Mouse (Mus musculus) hindbrain, embryonic 14.5 days (tissue): ENCODE data around the gene Cog1. TPM values are rescaled to one million over a fixed set of nuclear protein-coding genes. Genes with fewer than 3 reads are reported as not detected.

ENCODE experiments used
- ATAC-seq: fragments of 200-750 bp; cut with Nextera tagmentation; 2 replicates; pipeline ENCODE4 v1.8.0; 2017; ENCODE audit warnings: moderate number of reproducible peaks, mild to moderate bottlenecking, moderate TSS enrichment, moderate library complexity; ENCODE audit not compliant: low FRiP score
- DNase-seq: peaks from one replicate; pipeline ENCODE4 v3.0.0-alpha.2; 2015; ENCODE audit warnings: low spot score
- H3K27ac ChIP-seq: fragments of 300-500 bp; sonication (generic); 2 replicates; pipeline ENCODE4 v1.5.1; 2014; ENCODE audit warnings: mild to moderate bottlenecking, moderate library complexity
- H3K27me3 ChIP-seq: fragments of 300-500 bp; sonication (generic); 2 replicates; pipeline ENCODE4 v1.6.1; 2014; ENCODE audit warnings: mild to moderate bottlenecking, low read length, mixed read lengths; ENCODE audit not compliant: control insufficient read depth, insufficient read depth
- H3K36me3 ChIP-seq: fragments of 300-500 bp; sonication (generic); replicated peaks from 2 replicates; pipeline ENCODE4 v1.6.1; 2014; ENCODE audit not compliant: control insufficient read depth, insufficient read depth
- H3K4me1 ChIP-seq: fragments of 300-500 bp; sonication (generic); replicated peaks from 2 replicates; pipeline ENCODE4 v1.6.1; 2014; ENCODE audit warnings: antibody characterized with exemption, low read length, mixed read lengths; ENCODE audit not compliant: control insufficient read depth, insufficient read depth
- H3K4me2 ChIP-seq: fragments of 300-500 bp; sonication (generic); replicated peaks from 2 replicates; pipeline ENCODE4 v1.6.1; 2014; ENCODE audit warnings: mild to moderate bottlenecking, moderate library complexity
- H3K4me3 ChIP-seq: fragments of 300-500 bp; sonication (generic); replicated peaks from 2 replicates; pipeline ENCODE4 v1.5.1; 2014; ENCODE audit warnings: mild to moderate bottlenecking, low read length
- H3K9ac ChIP-seq: fragments of 300-500 bp; sonication (generic); 2 replicates; pipeline ENCODE4 v1.6.1; 2014
- H3K9me3 ChIP-seq: fragments of 300-500 bp; sonication (generic); 2 replicates; pipeline ENCODE4 v1.6.1; 2016; ENCODE audit warnings: low read length; ENCODE audit not compliant: control insufficient read depth
- WGBS: fragments of 180-500 bp; shearing (Covaris S2); extraction: QIAGEN DNeasy Blood & Tissue Kit; methylation state at CpG from one replicate; pipeline ENCODE4 v1.1.7; 2014; 5-methylcytosine and 5-hydroxymethylcytosine counted together
- polyA plus RNA-seq: library from polyadenylated mRNA; unstranded; fragments of >200 nt; fragmentation: Nextera tagmentation; extraction: Ambion mirVana; gene quantifications from 2 replicates; pipeline ENCODE4 v1.2.1, GENCODE M21; 2014

The Cog1 gene
- polyA plus RNA-seq, 1 experiment from 2014 or later: 38.0 TPM

GRCm38 (mm10) chr11:113614476-113614875 lies 34.5 kb upstream of the Cog1 start:
- Histone ChIP-seq H3K9ac (no peak overlapping the region), H3K4me2 (no peak overlapping the region), H3K36me3 (no peaks in the 10 kb centered on the region), H3K4me3 (no peak overlapping the region), H3K27ac (no peak overlapping the region), H3K4me1 (peaks cover 12% of the 10 kb centered on the region; the same call in 1 of the 2 replicates), H3K27me3 (peaks cover 4% of the 10 kb centered on the region; the same call in 1 of the 2 replicates), H3K9me3 (no peaks in the 10 kb centered on the region)
- no peak for DNase-seq
- no peak for ATAC-seq
- WGBS: 83% methylated on average over 6 of the region's 6 CpGs

GRCm38 (mm10) chr11:113617132-113617911 lies 31.6 kb upstream of the Cog1 start:
- DNase-seq: peak; percentile 83
- Histone ChIP-seq H3K9ac (no peak overlapping the region), H3K4me3 (no peak overlapping the region), H3K4me2 (peak overlapping the region; percentile 77; the same call in 1 of the 2 replicates), H3K9me3 (no peaks in the 10 kb centered on the region), H3K4me1 (peaks cover 25% of the 10 kb centered on the region; the same call in 1 of the 2 replicates), H3K27ac (no peak overlapping the region), H3K36me3 (no peaks in the 10 kb centered on the region), H3K27me3 (peaks cover 4% of the 10 kb centered on the region; the same call in 1 of the 2 replicates)
- no peak for ATAC-seq
- 32% methylated on average over 14 of the region's 14 CpGs for WGBS

- Histone ChIP-seq H3K36me3 (no peaks in the 10 kb centered on the region), H3K27ac (no peak overlapping the region), H3K9me3 (no peaks in the 10 kb centered on the region), H3K27me3 (peaks cover 4% of the 10 kb centered on the region; the same call in 1 of the 2 replicates), H3K4me3 (peak overlapping the region; percentile 52), H3K4me1 (peaks cover 25% of the 10 kb centered on the region; the same call in 1 of the 2 replicates), H3K9ac (peak overlapping the region; percentile 69; the same call in 1 of the 2 replicates), H3K4me2 (peak overlapping the region; percentile 77)
- no peak for ATAC-seq
- DNase-seq: no peak
- WGBS: 25% methylated on average over 4 of the region's 4 CpGs
Observed at GRCm38 (mm10) chr11:113618303-113618671, 30.7 kb upstream of the Cog1 start.

- peak within 1 kb of the TSS; percentile 69 for H3K9ac ChIP-seq
- peak within 1 kb of the TSS; percentile 52 for H3K4me3 ChIP-seq
- peaks cover 4% of the 10 kb centered on the region; the same call in 1 of the 2 replicates for H3K27me3 ChIP-seq
- peak within 1 kb of the TSS; percentile 21 for H3K27ac ChIP-seq
- H3K9me3 ChIP-seq: no peaks in the 10 kb centered on the region
- H3K4me2 ChIP-seq: peak within 1 kb of the TSS; percentile 77
- DNase-seq: peak; percentile 82
- WGBS: under 1% methylated on average over 52 of the region's 54 CpGs
- H3K36me3 ChIP-seq: no peaks in the 10 kb centered on the region
- peak; percentile 82 for ATAC-seq
- H3K4me1 ChIP-seq: peaks cover 25% of the 10 kb centered on the region; the same call in 1 of the 2 replicates
Observed at GRCm38 (mm10) chr11:113618672-113619419, 30.1 kb upstream of the Cog1 start, which contains the start of gene Sstr2. Sstr2 (plus strand) TSS chr11:113619342.

GRCm38 (mm10) chr11:113619420-113620080 lies 29.4 kb upstream of the Cog1 start:
- Histone ChIP-seq H3K4me1 (peaks cover 25% of the 10 kb centered on the region; the same call in 1 of the 2 replicates), H3K27ac (peak overlapping the region; percentile 21), H3K4me3 (peak overlapping the region; percentile 52), H3K9me3 (no peaks in the 10 kb centered on the region), H3K4me2 (peak overlapping the region; percentile 77), H3K27me3 (peaks cover 4% of the 10 kb centered on the region; the same call in 1 of the 2 replicates), H3K36me3 (peaks cover 1% of the 10 kb centered on the region), H3K9ac (peak overlapping the region; percentile 69)
- ATAC-seq (no peak), DNase-seq (no peak)
- WGBS: under 1% methylated on average over 31 of the region's 31 CpGs

GRCm38 (mm10) chr11:113621001-113621400 lies 28.0 kb upstream of the Cog1 start:
- H3K4me2 ChIP-seq: peak overlapping the region; percentile 77
- H3K9me3 ChIP-seq: no peaks in the 10 kb centered on the region
- H3K27me3 ChIP-seq: peaks cover 4% of the 10 kb centered on the region; the same call in 1 of the 2 replicates
- ATAC-seq: no peak
- H3K4me1 ChIP-seq: peaks cover 25% of the 10 kb centered on the region; the same call in 1 of the 2 replicates
- no peak for DNase-seq
- WGBS: 76% methylated on average over 2 of the region's 2 CpGs
- H3K4me3 ChIP-seq: peak overlapping the region; percentile 52; the same call in 1 of the 2 replicates
- H3K36me3 ChIP-seq: peaks cover 11% of the 10 kb centered on the region
- no peak overlapping the region for H3K27ac ChIP-seq
- H3K9ac ChIP-seq: no peak overlapping the region

- Histone ChIP-seq H3K27me3 (peaks cover 4% of the 10 kb centered on the region; the same call in 1 of the 2 replicates), H3K9ac (no peak overlapping the region), H3K4me3 (no peak overlapping the region), H3K9me3 (no peaks in the 10 kb centered on the region), H3K4me2 (no peak overlapping the region), H3K36me3 (peaks cover 11% of the 10 kb centered on the region), H3K4me1 (peaks cover 25% of the 10 kb centered on the region; the same call in 1 of the 2 replicates), H3K27ac (no peak overlapping the region)
- ATAC-seq (no peak), DNase-seq (no peak)
- 80% methylated on average over 4 of the region's 4 CpGs for whole genome bisulfite sequencing
Observed at GRCm38 (mm10) chr11:113622028-113622427, 26.9 kb upstream of the Cog1 start.

GRCm38 (mm10) chr11:113625437-113625836 lies 23.5 kb upstream of the Cog1 start:
- WGBS: 94% methylated on average over 18 of the region's 18 CpGs
- H3K4me2 ChIP-seq: no peak overlapping the region
- peaks cover 11% of the 10 kb centered on the region for H3K36me3 ChIP-seq
- no peak overlapping the region for H3K9ac ChIP-seq
- H3K9me3 ChIP-seq: no peaks in the 10 kb centered on the region
- DNase-seq (no peak), ATAC-seq (no peak)
- peaks cover 3% of the 10 kb centered on the region; the same call in 1 of the 2 replicates for H3K4me1 ChIP-seq
- no peak overlapping the region for H3K27ac ChIP-seq
- no peaks in the 10 kb centered on the region for H3K27me3 ChIP-seq
- no peak overlapping the region for H3K4me3 ChIP-seq
